In genomic region chr3:34006301-34006700, GRCm38 (mm10) we compare ENCODE assay signal across 14 mouse cellular contexts.
"Had no signal": no experiment of that assay in that cellular context is flagged by ENCODE, and none has a peak within 500 bp of the region (broad histone marks: within the 10 kb centered on the region; RNA-seq: fewer than 3 reads in every experiment).

No protein-coding gene starts in this region.

- H3K9ac ChIP-seq: kidney, embryonic 15.5 days; liver, embryonic 13.5 days; stomach, embryonic 15.5 days had no signal

- H3K27me3 ChIP-seq: kidney, embryonic 15.5 days; liver, embryonic 13.5 days; megakaryocyte, embryonic 14.5 days; stomach, embryonic 15.5 days had no signal

- H3K4me1 ChIP-seq: kidney, embryonic 15.5 days; megakaryocyte, embryonic 14.5 days; stomach, embryonic 15.5 days had no signal

- H3K27ac ChIP-seq: kidney, embryonic 15.5 days; left cerebral cortex, adult 2 months; liver, embryonic 13.5 days; midbrain, embryonic 10.5 days; stomach, embryonic 15.5 days had no signal

- H3K36me3 ChIP-seq: kidney, embryonic 15.5 days; liver, embryonic 13.5 days; midbrain, embryonic 10.5 days; stomach, embryonic 15.5 days had no signal

- H3K9me3 ChIP-seq: kidney, embryonic 15.5 days; liver, embryonic 13.5 days; megakaryocyte, embryonic 14.5 days; midbrain, embryonic 10.5 days; stomach, embryonic 15.5 days had no signal

- DNase-seq: kidney, adult 18-20 months; layer of hippocampus, postnatal 36 days; liver, embryonic 13.5 days; lung, adult 2 months; midbrain, embryonic 14.5 days; retina, postnatal 1 day; right cerebral cortex, postnatal 25 days; spleen, adult 18-20 months; thymus, postnatal 36 days had no signal

- H3K4me2 ChIP-seq: kidney, embryonic 15.5 days; liver, embryonic 13.5 days; stomach, embryonic 15.5 days had no signal

- H3K4me3 ChIP-seq: kidney, embryonic 15.5 days; left cerebral cortex, adult 2 months; liver, embryonic 13.5 days; megakaryocyte, embryonic 14.5 days; midbrain, embryonic 10.5 days; stomach, embryonic 15.5 days had no signal
